Mouse (Mus musculus) MEL (cell line): ENCODE results near the gene Gm4756. TPM values are rescaled to one million over a fixed set of nuclear protein-coding genes. Genes with fewer than 3 reads are reported as not detected.
A peak's percentile ranks its signal among the peaks of the same experiment; 100 is the strongest.

ENCODE experiments used
- DNase-seq: peaks from one replicate; pipeline ENCODE4 v3.0.0; 2011; ENCODE audit warnings: low read depth, low spot score
- H3K27ac ChIP-seq: 2 replicates; pipeline ENCODE4 v1.5.1; 2012; ENCODE audit warnings: low read depth, mild to moderate bottlenecking, control low read depth, low read length, moderate library complexity; ENCODE audit not compliant: control insufficient read depth
- H3K27me3 ChIP-seq, 2 experiments: fragments of 150-350 bp in 1 of 2; sonication (generic) in 1 of 2; 2 replicates each; pipeline ENCODE4 v1.6.1; 2012; ENCODE audit warnings: low read length in 2 of 2, mild to moderate bottlenecking in 2 of 2, improper control_type of control experiment in 1 of 2, moderate library complexity in 1 of 2; ENCODE audit not compliant: insufficient read depth in 2 of 2, control insufficient read depth in 1 of 2
- H3K36me3 ChIP-seq, 2 experiments: 2 replicates each; pipeline ENCODE4 v1.6.1; 2012 to 2014; ENCODE audit warnings: low read length in 2 of 2, improper control_type of control experiment in 1 of 2, inconsistent platforms in 1 of 2, mild to moderate bottlenecking in 1 of 2; ENCODE audit not compliant: insufficient read depth in 2 of 2, control insufficient read depth in 1 of 2
- H3K4me1 ChIP-seq, 2 experiments: fragments of 150-350 bp in 1 of 2; sonication (generic) in 1 of 2; 2 replicates each; pipeline ENCODE4 v1.6.1; 2012; ENCODE audit warnings: low read length in 2 of 2, improper control_type of control experiment in 1 of 2, mild to moderate bottlenecking in 1 of 2; ENCODE audit not compliant: insufficient read depth in 2 of 2, control insufficient read depth in 1 of 2
- H3K4me3 ChIP-seq, 2 experiments: fragments of 150-350 bp in 1 of 2; sonication (generic) in 1 of 2; 2 replicates each; pipeline ENCODE4 v1.5.1; 2012; ENCODE audit warnings: low read depth in 2 of 2, low read length in 2 of 2, mild to moderate bottlenecking in 2 of 2, moderate library complexity in 2 of 2, control low read depth in 1 of 2, improper control_type of control experiment in 1 of 2; ENCODE audit not compliant: control insufficient read depth in 1 of 2, insufficient read depth in 1 of 2
- H3K79me2 ChIP-seq: 2 replicates; pipeline ENCODE4 v1.6.1; 2012; ENCODE audit warnings: mild to moderate bottlenecking, low read length, moderate library complexity; ENCODE audit not compliant: control insufficient read depth, poor library complexity, insufficient read depth
- H3K9ac ChIP-seq: 2 replicates; pipeline ENCODE4 v1.6.1; 2012; ENCODE audit warnings: low read depth, mild to moderate bottlenecking, control low read depth, low read length, moderate library complexity; ENCODE audit not compliant: control insufficient read depth, poor library complexity, severe bottlenecking
- H3K9me3 ChIP-seq: fragments of 150-350 bp; sonication (generic); replicated peaks from 2 replicates; pipeline ENCODE4 v1.6.1; 2012; ENCODE audit warnings: mild to moderate bottlenecking, low read length, improper control_type of control experiment, moderate library complexity; ENCODE audit not compliant: insufficient read depth
- BHLHE40 ChIP-seq: IDR thresholded peaks from 2 replicates; pipeline ENCODE4 v1.6.1; 2012; ENCODE audit warnings: low read depth, mild to moderate bottlenecking, inconsistent platforms, low read length, improper control_type of control experiment, borderline replicate concordance
- CTCF ChIP-seq, 3 experiments: IDR thresholded peaks in 2 of 3; conservative IDR thresholded peaks in 1 of 3; 2 replicates each; pipeline ENCODE4 v1.5.1; 2011 to 2012; ENCODE audit warnings: low read length in 3 of 3, low read depth in 2 of 3, mild to moderate bottlenecking in 2 of 3, improper control_type of control experiment in 1 of 3, inconsistent platforms in 1 of 3, mixed read lengths in 1 of 3, moderate library complexity in 1 of 3; ENCODE audit not compliant: control insufficient read depth in 1 of 3, insufficient read depth in 1 of 3, poor library complexity in 1 of 3, severe bottlenecking in 1 of 3
- ELF1 ChIP-seq: IDR thresholded peaks from 2 replicates; pipeline ENCODE4 v1.6.1; 2014; ENCODE audit warnings: low read depth, mild to moderate bottlenecking, inconsistent platforms, low read length, improper control_type of control experiment, moderate library complexity
- EP300 ChIP-seq, 2 experiments: IDR thresholded peaks; 2 replicates each; pipeline ENCODE4 v1.6.1; 2011; ENCODE audit warnings: improper control_type of control experiment in 2 of 2, low read length in 2 of 2, low read depth in 1 of 2, mild to moderate bottlenecking in 1 of 2
- ETS1 ChIP-seq: IDR thresholded peaks from 2 replicates; pipeline ENCODE4 v1.6.1; 2012; ENCODE audit warnings: low read depth, mild to moderate bottlenecking, inconsistent platforms, low read length, improper control_type of control experiment, moderate library complexity
- GABPA ChIP-seq: IDR thresholded peaks from 2 replicates; pipeline ENCODE4 v1.6.1; 2012; ENCODE audit warnings: low read depth, mild to moderate bottlenecking, inconsistent platforms, low read length, improper control_type of control experiment, moderate library complexity
- HCFC1 ChIP-seq: IDR thresholded peaks from 2 replicates; pipeline ENCODE4 v1.6.1; 2012; ENCODE audit warnings: low read depth, mild to moderate bottlenecking, inconsistent platforms, low read length, improper control_type of control experiment, moderate library complexity
- KAT2A ChIP-seq: conservative IDR thresholded peaks from 2 replicates; pipeline ENCODE4 v1.6.1; 2012; ENCODE audit warnings: low read depth, low read length, improper control_type of control experiment, inconsistent platforms
- MAFK ChIP-seq: IDR thresholded peaks from 2 replicates; pipeline ENCODE4 v1.6.1; 2011; ENCODE audit warnings: low read depth, mild to moderate bottlenecking, low read length, improper control_type of control experiment, borderline replicate concordance
- MAX ChIP-seq: IDR thresholded peaks from 2 replicates; pipeline ENCODE4 v1.6.1; 2011; ENCODE audit warnings: low read length, improper control_type of control experiment
- MAZ ChIP-seq: IDR thresholded peaks from 2 replicates; pipeline ENCODE4 v1.6.1; 2012; ENCODE audit warnings: low read depth, mild to moderate bottlenecking, inconsistent platforms, low read length, improper control_type of control experiment
- MEF2A ChIP-seq: IDR thresholded peaks from 2 replicates; pipeline ENCODE4 v1.6.1; 2014; ENCODE audit warnings: low read depth, mild to moderate bottlenecking, inconsistent platforms, low read length, improper control_type of control experiment; ENCODE audit not compliant: poor library complexity, insufficient replicate concordance, severe bottlenecking; ENCODE audit errors: extremely low read depth
- MYB ChIP-seq: IDR thresholded peaks from 2 replicates; pipeline ENCODE4 v1.6.1; 2011; ENCODE audit warnings: mild to moderate bottlenecking, low read depth, low read length, improper control_type of control experiment
- POLR2A ChIP-seq, 2 experiments: IDR thresholded peaks; 2 replicates each; pipeline ENCODE4 v1.6.1; 2011 to 2012; ENCODE audit warnings: low read length in 2 of 2, mild to moderate bottlenecking in 2 of 2, control low read depth in 1 of 2, improper control_type of control experiment in 1 of 2, low read depth in 1 of 2, moderate library complexity in 1 of 2; ENCODE audit not compliant: control insufficient read depth in 1 of 2, insufficient read depth in 1 of 2, poor library complexity in 1 of 2
- POLR2AphosphoS2 ChIP-seq: IDR thresholded peaks from 2 replicates; pipeline ENCODE4 v1.6.1; 2011; ENCODE audit warnings: low read length, improper control_type of control experiment
- POLR2AphosphoS5 ChIP-seq: IDR thresholded peaks from 2 replicates; pipeline ENCODE4 v1.6.1; 2012; ENCODE audit warnings: low read depth, borderline replicate concordance, mild to moderate bottlenecking, inconsistent platforms, low read length, moderate library complexity, mixed read lengths
- RAD21 ChIP-seq: IDR thresholded peaks from 2 replicates; pipeline ENCODE4 v1.6.1; 2011; ENCODE audit warnings: mild to moderate bottlenecking, low read depth, low read length, improper control_type of control experiment
- SIN3A ChIP-seq: IDR thresholded peaks from 2 replicates; pipeline ENCODE4 v1.6.1; 2012; ENCODE audit warnings: low read length, improper control_type of control experiment, inconsistent platforms
- SMC3 ChIP-seq: IDR thresholded peaks from 2 replicates; pipeline ENCODE4 v1.6.1; 2011; ENCODE audit warnings: low read depth, low read length, improper control_type of control experiment
- TAL1 ChIP-seq: IDR thresholded peaks from 2 replicates; pipeline ENCODE4 v1.6.1; 2012; ENCODE audit warnings: mild to moderate bottlenecking, inconsistent platforms, low read length, moderate library complexity, mixed read lengths
- UBTF ChIP-seq: IDR thresholded peaks from 2 replicates; pipeline ENCODE4 v1.6.1; 2012; ENCODE audit warnings: low read depth, mild to moderate bottlenecking, inconsistent platforms, low read length, improper control_type of control experiment, moderate library complexity, borderline replicate concordance; ENCODE audit not compliant: insufficient read depth
- USF1 ChIP-seq: IDR thresholded peaks from 2 replicates; pipeline ENCODE4 v1.6.1; 2014; ENCODE audit warnings: low read depth, mild to moderate bottlenecking, inconsistent platforms, low read length, improper control_type of control experiment, moderate library complexity
- USF2 ChIP-seq, 2 experiments: IDR thresholded peaks; 2 replicates each; pipeline ENCODE4 v1.6.1; 2011 to 2012; ENCODE audit warnings: improper control_type of control experiment in 2 of 2, low read length in 2 of 2, borderline replicate concordance in 1 of 2, inconsistent platforms in 1 of 2, low read depth in 1 of 2, mild to moderate bottlenecking in 1 of 2; ENCODE audit not compliant: insufficient read depth in 1 of 2
- ZC3H11A ChIP-seq: IDR thresholded peaks from 2 replicates; pipeline ENCODE4 v1.6.1; 2012; ENCODE audit warnings: low read depth, mild to moderate bottlenecking, inconsistent platforms, low read length, improper control_type of control experiment
- ZNF384 ChIP-seq: IDR thresholded peaks from 2 replicates; pipeline ENCODE4 v1.6.1; 2012; ENCODE audit warnings: low read depth, mild to moderate bottlenecking, inconsistent platforms, low read length, improper control_type of control experiment
- polyA plus RNA-seq, 2 experiments: library from polyadenylated mRNA; stranded (reverse) in 1 of 2; unstranded in 1 of 2; fragments of >175 nt in 1 of 2; fragments of >200 nt in 1 of 2; gene quantifications; 2 replicates each; pipeline versions ENCODE4 v1.2.1 to v1.2.4; 2012; ENCODE audit warnings: low replicate concordance in 2 of 2, low read depth in 1 of 2; ENCODE audit not compliant: insufficient read length in 2 of 2, insufficient read depth in 1 of 2, missing spikeins in 1 of 2
- total RNA-seq: library from RNA; depleted of rRNA; stranded (reverse); fragments of 300-350 nt; gene quantifications from 2 replicates; pipeline ENCODE4 v1.2.3, GENCODE M21; 2012

The Gm4756 gene
- total and polyA plus RNA-seq, 3 experiments = not detected

GRCm38 (mm10) chr12:72681919-72682318 is 32.5 kb upstream of the Gm4756 start:
- TF ChIP-seq SIN3A = no peak
- TF ChIP-seq MAX = no peak
- no peak for TF ChIP-seq USF2 (IDR thresholded peaks at IDR 0.05; ENCODE audit: borderline replicate concordance in 1 of 2, insufficient read depth in 1 of 2, low read depth in 1 of 2, low read length in 2 of 2)
- TF ChIP-seq GABPA = no peak
- TF ChIP-seq MEF2A = no peak
- no peak for TF ChIP-seq POLR2AphosphoS2
- Histone ChIP-seq H3K27ac (no peak overlapping the region), H3K4me1 (peaks cover 3 to 10% of the 10 kb centered on the region in 2 experiments; a peak in 2 of 4 replicates), H3K9me3 (no peaks in the 10 kb centered on the region), H3K36me3 (peaks cover 0 to 8% of the 10 kb centered on the region in 2 experiments; a peak in 2 of 4 replicates), H3K27me3 (no peaks in the 10 kb centered on the region), H3K79me2 (no peaks in the 10 kb centered on the region), H3K9ac (no peak overlapping the region), H3K4me3 (no peak overlapping the region)
- no peak for DNase-seq

GRCm38 (mm10) chr12:72679635-72680034 is 30.2 kb upstream of the Gm4756 start:
- Histone ChIP-seq H3K36me3 (peaks cover 0 to 8% of the 10 kb centered on the region in 2 experiments; a peak in 2 of 4 replicates), H3K79me2 (no peaks in the 10 kb centered on the region), H3K4me1 (peaks cover 3 to 12% of the 10 kb centered on the region in 2 experiments; a peak in 3 of 4 replicates), H3K9me3 (no peaks in the 10 kb centered on the region), H3K4me3 (no peak overlapping the region), H3K9ac (no peak overlapping the region), H3K27me3 (no peaks in the 10 kb centered on the region), H3K27ac (no peak overlapping the region)
- peak; percentile 28 for DNase-seq
- TF ChIP-seq TAL1 (no peak), BHLHE40 (no peak), POLR2A (IDR thresholded peaks at IDR 0.05; ENCODE audit: control insufficient read depth in 1 of 2, insufficient read depth in 1 of 2, low read depth in 1 of 2, low read length in 2 of 2, poor library complexity in 1 of 2) (no peak), SMC3 (peak; percentile 33; the same call in 1 of the 2 replicates), CTCF (IDR thresholded peaks at IDR 0.05 in 2 of 3, conservative IDR thresholded peaks at IDR 0.05 in 1 of 3; ENCODE audit: control insufficient read depth in 1 of 3, insufficient read depth in 1 of 3, low read depth in 2 of 3, low read length in 3 of 3, poor library complexity in 1 of 3, severe bottlenecking in 1 of 3) (peak; percentile 29 to 40 (median 35); a peak in 4 of 6 replicates), MYB (no peak), ZC3H11A (peak; percentile 7; the same call in 1 of the 2 replicates), UBTF (no peak)

- DNase-seq = peak; percentile 82
- Histone ChIP-seq H3K36me3 (peaks cover 0 to 4% of the 10 kb centered on the region in 2 experiments; a peak in 2 of 4 replicates), H3K27me3 (no peaks in the 10 kb centered on the region), H3K4me1 (peaks cover 3 to 6% of the 10 kb centered on the region in 2 experiments; a peak in 3 of 4 replicates), H3K79me2 (no peaks in the 10 kb centered on the region), H3K9ac (no peak overlapping the region), H3K4me3 (no peak overlapping the region), H3K9me3 (no peaks in the 10 kb centered on the region), H3K27ac (no peak overlapping the region)
- TF ChIP-seq KAT2A = no peak
- TF ChIP-seq ELF1 = no peak
- TF ChIP-seq POLR2AphosphoS5 = no peak
- TF ChIP-seq BHLHE40 = no peak
- TF ChIP-seq EP300 (IDR thresholded peaks at IDR 0.05; ENCODE audit: low read depth in 1 of 2, low read length in 2 of 2) = 0 out of 4 replicates have a peak, but pooled peaks of 1 of the 2 experiments have one; percentile 33
- no peak for TF ChIP-seq USF1
- TF ChIP-seq RAD21 = no peak
- TF ChIP-seq POLR2AphosphoS2 = no peak
- no peak for TF ChIP-seq MYB
- TF ChIP-seq MAZ = no peak
- no peak for TF ChIP-seq HCFC1
- peak; percentile 78; the same call in 1 of the 2 replicates for TF ChIP-seq MAFK
- no peak for TF ChIP-seq USF2 (IDR thresholded peaks at IDR 0.05; ENCODE audit: borderline replicate concordance in 1 of 2, insufficient read depth in 1 of 2, low read depth in 1 of 2, low read length in 2 of 2)
- no peak for TF ChIP-seq TAL1
- TF ChIP-seq MAX = no peak
- peak; percentile 71 for TF ChIP-seq ETS1
- TF ChIP-seq ZNF384 = no peak
Measured at GRCm38 (mm10) chr12:72674820-72675219, 25.4 kb upstream of the Gm4756 start.
